Mouse (Mus musculus) MEL (cell line): ENCODE results near the gene Myrfl. TPM values are rescaled to one million over a fixed set of nuclear protein-coding genes. Genes with fewer than 3 reads are reported as not detected.

ENCODE experiments used
- DNase-seq: peaks from one replicate; pipeline ENCODE4 v3.0.0; 2011; ENCODE audit warnings: low read depth, low spot score
- H3K27ac ChIP-seq: 2 replicates; pipeline ENCODE4 v1.5.1; 2012; ENCODE audit warnings: low read depth, mild to moderate bottlenecking, control low read depth, low read length, moderate library complexity; ENCODE audit not compliant: control insufficient read depth
- H3K27me3 ChIP-seq, 2 experiments: fragments of 150-350 bp in 1 of 2; sonication (generic) in 1 of 2; 2 replicates each; pipeline ENCODE4 v1.6.1; 2012; ENCODE audit warnings: low read length in 2 of 2, mild to moderate bottlenecking in 2 of 2, improper control_type of control experiment in 1 of 2, moderate library complexity in 1 of 2; ENCODE audit not compliant: insufficient read depth in 2 of 2, control insufficient read depth in 1 of 2
- H3K36me3 ChIP-seq, 2 experiments: 2 replicates each; pipeline ENCODE4 v1.6.1; 2012 to 2014; ENCODE audit warnings: low read length in 2 of 2, improper control_type of control experiment in 1 of 2, inconsistent platforms in 1 of 2, mild to moderate bottlenecking in 1 of 2; ENCODE audit not compliant: insufficient read depth in 2 of 2, control insufficient read depth in 1 of 2
- H3K4me1 ChIP-seq, 2 experiments: fragments of 150-350 bp in 1 of 2; sonication (generic) in 1 of 2; 2 replicates each; pipeline ENCODE4 v1.6.1; 2012; ENCODE audit warnings: low read length in 2 of 2, improper control_type of control experiment in 1 of 2, mild to moderate bottlenecking in 1 of 2; ENCODE audit not compliant: insufficient read depth in 2 of 2, control insufficient read depth in 1 of 2
- H3K4me3 ChIP-seq, 2 experiments: fragments of 150-350 bp in 1 of 2; sonication (generic) in 1 of 2; 2 replicates each; pipeline ENCODE4 v1.5.1; 2012; ENCODE audit warnings: low read depth in 2 of 2, low read length in 2 of 2, mild to moderate bottlenecking in 2 of 2, moderate library complexity in 2 of 2, control low read depth in 1 of 2, improper control_type of control experiment in 1 of 2; ENCODE audit not compliant: control insufficient read depth in 1 of 2, insufficient read depth in 1 of 2
- H3K79me2 ChIP-seq: 2 replicates; pipeline ENCODE4 v1.6.1; 2012; ENCODE audit warnings: mild to moderate bottlenecking, low read length, moderate library complexity; ENCODE audit not compliant: control insufficient read depth, poor library complexity, insufficient read depth
- H3K9ac ChIP-seq: 2 replicates; pipeline ENCODE4 v1.6.1; 2012; ENCODE audit warnings: low read depth, mild to moderate bottlenecking, control low read depth, low read length, moderate library complexity; ENCODE audit not compliant: control insufficient read depth, poor library complexity, severe bottlenecking
- H3K9me3 ChIP-seq: fragments of 150-350 bp; sonication (generic); replicated peaks from 2 replicates; pipeline ENCODE4 v1.6.1; 2012; ENCODE audit warnings: mild to moderate bottlenecking, low read length, improper control_type of control experiment, moderate library complexity; ENCODE audit not compliant: insufficient read depth
- BHLHE40 ChIP-seq: IDR thresholded peaks from 2 replicates; pipeline ENCODE4 v1.6.1; 2012; ENCODE audit warnings: low read depth, mild to moderate bottlenecking, inconsistent platforms, low read length, improper control_type of control experiment, borderline replicate concordance
- CHD1 ChIP-seq: IDR thresholded peaks from 2 replicates; pipeline ENCODE4 v1.6.1; 2012; ENCODE audit warnings: low read depth, mild to moderate bottlenecking, inconsistent platforms, low read length, improper control_type of control experiment
- CHD2 ChIP-seq: IDR thresholded peaks from 2 replicates; pipeline ENCODE4 v1.6.1; 2011; ENCODE audit warnings: low read length, improper control_type of control experiment
- E2F4 ChIP-seq: IDR thresholded peaks from 2 replicates; pipeline ENCODE4 v1.6.1; 2011; ENCODE audit warnings: low read depth, low read length, improper control_type of control experiment, borderline replicate concordance
- ELF1 ChIP-seq: IDR thresholded peaks from 2 replicates; pipeline ENCODE4 v1.6.1; 2014; ENCODE audit warnings: low read depth, mild to moderate bottlenecking, inconsistent platforms, low read length, improper control_type of control experiment, moderate library complexity
- ETS1 ChIP-seq: IDR thresholded peaks from 2 replicates; pipeline ENCODE4 v1.6.1; 2012; ENCODE audit warnings: low read depth, mild to moderate bottlenecking, inconsistent platforms, low read length, improper control_type of control experiment, moderate library complexity
- GATA1 ChIP-seq: IDR thresholded peaks from 2 replicates; pipeline ENCODE4 v1.6.1; 2011; ENCODE audit warnings: low read depth, low read length, improper control_type of control experiment
- HCFC1 ChIP-seq: IDR thresholded peaks from 2 replicates; pipeline ENCODE4 v1.6.1; 2012; ENCODE audit warnings: low read depth, mild to moderate bottlenecking, inconsistent platforms, low read length, improper control_type of control experiment, moderate library complexity
- JUND ChIP-seq: IDR thresholded peaks from 2 replicates; pipeline ENCODE4 v1.6.1; 2011; ENCODE audit warnings: low read depth, mild to moderate bottlenecking, improper control_type of control experiment, low read length
- KAT2A ChIP-seq: conservative IDR thresholded peaks from 2 replicates; pipeline ENCODE4 v1.6.1; 2012; ENCODE audit warnings: low read depth, low read length, improper control_type of control experiment, inconsistent platforms
- MAX ChIP-seq: IDR thresholded peaks from 2 replicates; pipeline ENCODE4 v1.6.1; 2011; ENCODE audit warnings: low read length, improper control_type of control experiment
- MEF2A ChIP-seq: IDR thresholded peaks from 2 replicates; pipeline ENCODE4 v1.6.1; 2014; ENCODE audit warnings: low read depth, mild to moderate bottlenecking, inconsistent platforms, low read length, improper control_type of control experiment; ENCODE audit not compliant: poor library complexity, insufficient replicate concordance, severe bottlenecking; ENCODE audit errors: extremely low read depth
- MXI1 ChIP-seq: IDR thresholded peaks from 2 replicates; pipeline ENCODE4 v1.6.1; 2011; ENCODE audit warnings: mild to moderate bottlenecking, low read depth, low read length, improper control_type of control experiment
- POLR2A ChIP-seq, 2 experiments: IDR thresholded peaks; 2 replicates each; pipeline ENCODE4 v1.6.1; 2011 to 2012; ENCODE audit warnings: low read length in 2 of 2, mild to moderate bottlenecking in 2 of 2, control low read depth in 1 of 2, improper control_type of control experiment in 1 of 2, low read depth in 1 of 2, moderate library complexity in 1 of 2; ENCODE audit not compliant: control insufficient read depth in 1 of 2, insufficient read depth in 1 of 2, poor library complexity in 1 of 2
- RCOR1 ChIP-seq: IDR thresholded peaks from 2 replicates; pipeline ENCODE4 v1.6.1; 2012; ENCODE audit warnings: low read depth, mild to moderate bottlenecking, inconsistent platforms, low read length, improper control_type of control experiment
- TBP ChIP-seq: IDR thresholded peaks from 2 replicates; pipeline ENCODE4 v1.8.0; 2011; ENCODE audit warnings: low read depth, low read length, improper control_type of control experiment
- TCF12 ChIP-seq: IDR thresholded peaks from 2 replicates; pipeline ENCODE4 v1.6.1; 2014; ENCODE audit warnings: low read depth, mild to moderate bottlenecking, inconsistent platforms, low read length, improper control_type of control experiment, moderate library complexity
- USF1 ChIP-seq: IDR thresholded peaks from 2 replicates; pipeline ENCODE4 v1.6.1; 2014; ENCODE audit warnings: low read depth, mild to moderate bottlenecking, inconsistent platforms, low read length, improper control_type of control experiment, moderate library complexity
- ZC3H11A ChIP-seq: IDR thresholded peaks from 2 replicates; pipeline ENCODE4 v1.6.1; 2012; ENCODE audit warnings: low read depth, mild to moderate bottlenecking, inconsistent platforms, low read length, improper control_type of control experiment
- polyA plus RNA-seq, 2 experiments: library from polyadenylated mRNA; stranded (reverse) in 1 of 2; unstranded in 1 of 2; fragments of >175 nt in 1 of 2; fragments of >200 nt in 1 of 2; gene quantifications; 2 replicates each; pipeline versions ENCODE4 v1.2.1 to v1.2.4; 2012; ENCODE audit warnings: low replicate concordance in 2 of 2, low read depth in 1 of 2; ENCODE audit not compliant: insufficient read length in 2 of 2, insufficient read depth in 1 of 2, missing spikeins in 1 of 2
- total RNA-seq: library from RNA; depleted of rRNA; stranded (reverse); fragments of 300-350 nt; gene quantifications from 2 replicates; pipeline ENCODE4 v1.2.3, GENCODE M21; 2012

Gene Myrfl
- total and polyA plus RNA-seq, 3 experiments = 0.03 TPM; not detected in 2

- no peak overlapping the region for H3K4me3 ChIP-seq
- peaks cover 0 to 8% of the 10 kb centered on the region in 2 experiments; a peak in 1 of 4 replicates for H3K4me1 ChIP-seq
- H3K9ac ChIP-seq = no peak overlapping the region
- H3K27me3 ChIP-seq = no peaks in the 10 kb centered on the region
- H3K9me3 ChIP-seq = no peaks in the 10 kb centered on the region
- no peaks in the 10 kb centered on the region; the same call in 1 of the 2 replicates for H3K79me2 ChIP-seq
- no peak for DNase-seq
- no peak overlapping the region for H3K27ac ChIP-seq
- peaks cover 0 to 6% of the 10 kb centered on the region in 2 experiments; a peak in 2 of 4 replicates for H3K36me3 ChIP-seq
- TF ChIP-seq TCF12 = no peak
- no peak for TF ChIP-seq ZC3H11A
- TF ChIP-seq KAT2A = no peak
- TF ChIP-seq POLR2A (IDR thresholded peaks at IDR 0.05; ENCODE audit: control insufficient read depth in 1 of 2, insufficient read depth in 1 of 2, low read depth in 1 of 2, low read length in 2 of 2, poor library complexity in 1 of 2) = no peak
- no peak for TF ChIP-seq ELF1
- no peak for TF ChIP-seq CHD1
- TF ChIP-seq ETS1 = no peak
These were observed 119.9 kb downstream of the Myrfl start for GRCm38 (mm10) chr10:116776846-116777245.

- TF ChIP-seq MXI1 (no peak), ELF1 (no peak), TBP (no peak), USF1 (no peak), ETS1 (no peak), E2F4 (no peak), GATA1 (no peak), HCFC1 (no peak), CHD2 (no peak), JUND (no peak), MEF2A (no peak), POLR2A (IDR thresholded peaks at IDR 0.05; ENCODE audit: control insufficient read depth in 1 of 2, insufficient read depth in 1 of 2, low read depth in 1 of 2, low read length in 2 of 2, poor library complexity in 1 of 2) (no peak), TCF12 (no peak), MAX (no peak), RCOR1 (no peak), BHLHE40 (no peak)
- no peak for DNase-seq
- H3K27ac ChIP-seq = no peak overlapping the region
- H3K9me3 ChIP-seq = no peaks in the 10 kb centered on the region
- H3K79me2 ChIP-seq = no peaks in the 10 kb centered on the region; the same call in 1 of the 2 replicates
- no peaks in the 10 kb centered on the region for H3K27me3 ChIP-seq
- no peak overlapping the region for H3K4me3 ChIP-seq
- no peak overlapping the region for H3K9ac ChIP-seq
- H3K4me1 ChIP-seq = peaks cover 0 to 16% of the 10 kb centered on the region in 2 experiments; a peak in 1 of 4 replicates
- peaks cover 0 to 14% of the 10 kb centered on the region in 2 experiments; a peak in 2 of 4 replicates for H3K36me3 ChIP-seq
These were observed 122.6 kb downstream of the Myrfl start for GRCm38 (mm10) chr10:116773846-116774750.
